Mouse (Mus musculus) colon, adult 2 months (tissue): ENCODE results near the gene Grpr. TPM values are rescaled to one million over a fixed set of nuclear protein-coding genes. Genes with fewer than 3 reads are reported as not detected.

Experiments used
- polyA plus RNA-seq: library from polyadenylated mRNA; depleted of rRNA; stranded (reverse); fragments of >200 nt; gene quantifications from 2 replicates; pipeline ENCODE4 v1.2.3, GENCODE M21; 2012; rRNA removed

The Grpr gene
- polyA plus RNA-seq: 0.70 and 0.87 TPM in 2 replicates

GRCm38 (mm10) chrX:163549666-163550065 is at the start of gene Grpr:
TSS of gene Grpr (minus strand) at chrX:163549677.

Other genes with a start within 250 kb of the Grpr start
- not detected in 2 replicates for gene Rnf138rt1, start 211.7 kb upstream of the Grpr start, polyA plus RNA-seq